Mouse (Mus musculus) CH12F3 (cell line): ENCODE data around the gene Arpp19.

Experiments used
- in situ Hi-C: fragments of 300-500 bp; cut with MboI; formaldehyde crosslinking; loops from 2 replicates; pipeline ENCODE4 v1.14.3; 2020; ENCODE audit warnings: low sequenced_read_pairs

The Arpp19 gene

DNA sequence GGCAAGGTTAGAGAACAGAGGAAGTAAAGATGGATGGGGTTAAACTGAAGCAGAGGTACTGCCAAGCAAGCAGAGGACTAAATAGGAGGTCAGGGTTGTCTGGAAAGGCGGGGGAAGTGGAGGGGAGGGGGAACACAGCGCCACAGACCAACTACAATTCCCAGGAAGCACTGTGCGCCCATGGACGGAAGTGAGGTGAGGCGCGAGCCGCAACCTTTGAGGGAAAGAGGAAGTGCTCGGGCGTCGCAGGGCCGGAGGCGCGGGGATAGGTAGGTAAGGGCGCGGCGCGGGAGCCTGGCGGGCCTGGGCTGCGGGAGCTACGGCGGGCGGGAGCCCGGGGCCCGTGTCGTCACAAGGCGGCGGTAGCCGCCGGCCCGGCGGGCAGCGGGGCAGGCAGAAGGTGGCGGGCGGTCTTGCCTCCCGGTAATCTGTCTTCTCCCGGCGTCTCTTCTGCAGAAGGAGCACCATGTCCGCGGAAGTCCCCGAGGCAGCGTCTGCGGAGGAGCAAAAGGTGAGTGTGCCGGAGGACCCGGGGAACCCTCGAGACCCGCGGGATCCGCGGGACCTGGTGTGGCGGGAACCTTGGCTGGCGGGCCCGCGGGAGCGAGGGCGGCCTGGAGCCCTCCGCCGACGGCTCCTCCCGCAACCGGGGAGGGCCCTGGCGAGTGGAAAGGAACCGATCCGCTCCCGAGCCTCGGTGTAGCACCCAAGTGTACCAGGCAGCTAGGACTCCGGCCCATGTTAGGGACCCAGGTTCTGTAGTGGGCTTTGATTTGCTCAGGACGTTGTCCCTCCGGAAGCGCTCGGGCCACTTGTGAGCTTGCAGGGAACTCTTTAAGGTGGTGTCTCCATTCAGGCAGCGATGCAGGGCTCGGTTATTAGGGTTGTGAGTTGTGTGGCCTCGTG lies at the start of gene Arpp19:
Gene Arpp19 (plus strand): TSS at position 164 of the 906 bp plus-strand sequence.
- in situ Hi-C loops: loop anchor here (25.0 kb wide), 1 partner anchor 400 kb away; the partner anchor contains the start of gene Leo1

DNA sequence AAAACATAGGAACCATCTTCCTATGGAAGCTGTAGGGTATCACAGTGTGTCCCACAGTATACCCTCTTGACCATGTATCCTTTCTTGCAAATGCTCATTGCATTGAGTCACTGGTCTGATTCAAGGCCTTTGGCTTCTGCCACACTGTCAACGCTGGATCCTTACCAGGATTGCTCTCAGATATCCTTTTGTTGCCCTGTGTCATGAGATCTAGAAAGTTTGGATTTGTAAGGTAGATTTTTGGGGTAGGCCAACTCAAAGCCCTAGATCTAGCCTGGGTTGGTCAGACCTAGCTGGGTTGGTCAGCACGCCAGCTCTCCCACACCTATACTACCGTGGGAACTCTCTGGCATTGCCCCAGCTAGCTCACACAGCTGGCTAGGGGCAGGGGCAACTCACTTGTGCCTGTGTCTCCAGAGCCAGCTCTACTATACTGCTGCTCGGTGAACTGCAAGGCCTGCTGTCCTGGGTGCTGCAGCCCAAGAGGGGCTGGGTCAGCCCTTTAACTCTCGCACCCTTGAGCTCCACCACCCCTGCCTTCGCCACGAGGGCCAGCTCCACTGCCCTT lies 48.4 kb upstream of the Arpp19 start:
- in situ Hi-C loops: no loop called here

GRCm38 (mm10) chr9:74989990-74990389 lies 47.4 kb upstream of the Arpp19 start:
- in situ Hi-C loops: no loop called here

DNA sequence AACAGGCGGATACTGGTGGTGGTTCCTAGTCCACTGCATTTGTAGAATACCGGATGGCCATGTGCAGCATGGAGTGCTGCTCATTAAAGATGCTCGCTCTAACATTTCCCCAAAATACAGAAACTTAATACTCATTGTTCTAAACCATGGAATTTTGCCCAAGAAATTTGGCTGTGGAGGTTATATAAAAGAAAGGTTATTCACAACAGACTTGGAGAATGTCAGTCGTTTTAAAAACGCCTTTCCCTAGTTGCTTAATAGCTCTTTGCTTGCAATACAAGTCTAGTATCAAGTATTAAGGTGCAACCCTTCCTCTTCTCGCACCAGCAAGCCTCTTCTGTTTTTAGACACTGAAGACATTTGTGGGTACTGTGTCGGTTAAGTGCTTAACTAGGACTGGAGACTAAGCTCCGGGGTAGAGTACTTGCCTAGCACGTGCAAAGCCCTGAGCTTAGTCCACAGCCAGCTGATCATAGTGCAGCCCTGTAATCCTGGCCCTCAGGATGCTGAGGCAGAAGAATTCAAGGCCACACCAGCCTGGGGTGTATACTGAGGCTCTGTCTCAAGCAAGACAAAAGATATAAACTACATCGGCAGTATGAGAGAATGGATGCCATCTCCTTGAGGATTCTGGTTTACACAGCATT lies 42.7 kb upstream of the Arpp19 start:
- in situ Hi-C loops: no loop called here

DNA sequence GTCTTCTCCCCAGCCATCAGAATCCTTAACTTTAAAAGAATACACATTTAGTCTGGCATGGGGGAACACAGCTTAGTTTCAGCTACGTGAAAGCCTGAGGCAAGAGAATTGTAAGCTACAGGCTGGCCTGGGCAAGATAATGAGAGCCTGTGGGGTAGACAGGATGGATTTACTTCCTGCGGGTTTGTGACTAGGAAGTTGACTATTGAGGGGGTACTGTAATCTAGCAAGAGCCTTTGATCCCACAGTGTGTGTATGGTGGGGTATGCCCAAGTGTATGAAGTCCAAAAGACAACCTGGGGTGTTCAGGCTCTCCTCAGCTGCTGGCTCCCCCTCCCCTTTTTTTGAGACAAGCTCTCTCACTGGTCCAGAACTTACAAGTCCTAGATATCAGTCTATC lies 41.1 kb upstream of the Arpp19 start:
- in situ Hi-C loops: no loop called here

- in situ Hi-C loops: no loop called here
Observed at GRCm38 (mm10) chr9:74997976-74998375, 39.4 kb upstream of the Arpp19 start.

DNA sequence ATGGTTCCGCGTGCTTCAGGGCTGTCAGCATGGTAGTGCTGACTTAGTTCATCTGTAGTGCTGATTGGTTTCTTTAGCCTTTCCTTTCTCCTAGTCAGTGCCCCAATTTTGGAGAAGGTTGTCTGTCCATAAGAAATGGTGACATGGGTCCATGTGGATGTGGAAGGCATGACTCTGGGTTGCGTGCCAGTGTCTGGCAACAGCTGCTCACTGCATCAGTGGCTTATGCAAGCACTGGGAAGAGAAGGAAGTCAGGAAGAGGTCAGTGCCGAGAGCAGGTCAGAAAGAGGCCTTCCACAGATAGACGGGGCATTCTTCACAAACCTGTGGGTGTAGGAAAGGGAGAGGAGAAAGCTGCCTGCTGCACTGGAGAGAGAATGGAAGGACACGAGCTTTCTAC lies 36.4 kb upstream of the Arpp19 start:
- in situ Hi-C loops: no loop called here

DNA sequence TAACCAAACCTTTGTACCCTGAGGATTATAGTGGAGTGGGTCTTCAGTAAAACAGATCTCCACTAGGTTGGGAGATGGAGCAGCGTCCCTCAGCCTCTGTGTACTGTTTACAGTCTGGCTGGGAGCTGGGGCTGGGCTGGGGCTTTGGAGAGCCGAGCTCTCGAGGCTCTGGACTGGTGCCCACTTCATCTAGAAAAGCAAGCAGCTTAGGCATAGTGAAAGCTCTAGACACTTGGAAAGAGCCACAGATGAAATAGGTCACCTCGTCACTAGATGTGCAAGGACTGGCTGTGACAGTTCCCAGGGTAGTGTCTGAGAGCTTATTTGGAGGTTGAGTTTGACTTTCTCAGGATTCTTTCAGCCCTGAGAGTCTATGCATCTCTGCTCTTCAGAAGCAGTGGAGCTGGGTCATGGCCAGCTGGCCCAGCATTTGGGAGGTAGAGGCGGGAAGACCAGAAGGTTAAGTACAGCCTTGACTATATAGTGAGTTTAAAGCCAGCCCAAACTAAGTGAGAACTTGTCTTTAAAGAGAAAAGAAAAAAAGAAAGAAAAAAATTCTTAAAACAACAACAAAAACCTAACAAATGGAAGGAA lies 35.7 kb upstream of the Arpp19 start:
- in situ Hi-C loops: no loop called here

DNA sequence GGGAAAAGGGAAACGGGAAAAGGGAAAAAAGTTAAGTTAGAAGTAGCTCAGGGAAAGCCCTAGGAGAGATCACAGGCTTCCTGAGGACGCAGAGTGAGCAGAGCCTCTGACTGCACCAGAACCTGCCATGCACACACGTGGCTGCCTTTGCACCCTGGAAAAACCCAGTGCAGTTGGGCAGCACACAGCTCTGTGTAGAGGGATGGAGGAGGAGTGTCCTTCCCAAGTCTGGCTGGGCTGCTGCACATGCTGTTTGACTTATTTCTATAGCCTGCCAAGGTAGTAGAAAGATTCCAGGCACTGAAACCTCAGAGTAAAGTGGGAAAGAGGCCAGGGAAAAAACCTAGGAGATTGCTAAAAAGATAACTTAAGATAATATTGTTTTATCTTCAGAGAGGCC lies 35.2 kb upstream of the Arpp19 start:
- in situ Hi-C loops: no loop called here

- in situ Hi-C loops: no loop called here
Observed at GRCm38 (mm10) chr9:75004203-75004602, 33.2 kb upstream of the Arpp19 start.

DNA sequence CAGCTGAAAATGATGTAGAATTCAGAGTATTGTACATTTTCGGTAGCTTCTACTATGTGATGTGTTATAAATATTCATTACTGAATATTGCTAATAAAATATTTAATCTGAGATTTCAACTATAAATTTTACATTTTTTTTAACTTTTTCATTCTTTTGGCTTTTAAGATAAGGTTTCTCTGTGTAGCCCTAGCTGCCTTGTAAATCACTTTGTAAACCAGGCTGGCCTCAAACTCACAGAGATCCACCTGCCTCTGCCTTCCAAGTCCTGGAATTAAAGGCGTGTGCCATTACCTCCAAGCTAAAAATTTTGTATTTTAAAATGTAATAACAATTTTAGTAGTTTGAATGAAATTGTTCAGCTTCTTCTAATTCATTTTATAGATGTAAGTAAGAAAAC lies 20.8 kb upstream of the Arpp19 start:
- in situ Hi-C loops: no loop called here

DNA sequence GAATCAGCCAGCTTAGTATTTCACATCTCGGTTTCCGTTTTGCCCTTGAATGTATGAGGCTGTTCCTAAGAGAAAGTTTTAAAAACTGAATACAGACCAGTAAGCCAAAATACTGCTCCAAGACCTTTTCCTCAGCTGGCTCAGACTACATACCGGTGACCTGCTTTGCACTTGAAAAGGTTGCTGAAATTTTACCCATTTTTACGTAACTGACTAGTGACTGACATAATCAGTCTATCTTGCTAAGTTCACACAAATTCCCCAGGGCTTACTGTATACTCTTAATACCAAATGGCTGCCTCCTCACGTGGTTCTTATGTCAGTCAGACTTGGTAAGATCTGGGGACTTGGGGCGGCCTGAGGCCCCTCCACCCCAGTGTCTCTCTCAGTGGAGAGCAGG lies 18.2 kb upstream of the Arpp19 start:
- in situ Hi-C loops: no loop called here

DNA sequence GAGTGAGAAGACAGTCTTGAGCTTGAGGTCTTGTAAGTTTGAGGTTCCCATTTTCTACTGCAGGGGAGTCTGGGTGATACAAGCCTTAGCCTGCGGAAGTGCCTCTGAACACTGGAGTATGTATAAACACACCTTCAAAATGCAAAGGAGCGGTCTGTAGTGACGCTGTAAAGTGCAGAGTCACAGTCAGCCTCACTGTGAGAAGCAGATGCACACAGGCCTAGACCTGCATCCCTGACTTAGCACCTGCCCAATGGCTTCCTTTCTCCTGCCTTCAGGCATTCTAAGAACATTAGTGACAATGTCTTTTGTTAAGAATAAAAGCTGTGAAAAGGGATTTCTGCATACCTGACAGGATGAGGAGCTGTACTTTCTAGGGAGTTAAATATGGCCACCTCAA lies 17.8 kb upstream of the Arpp19 start:
- in situ Hi-C loops: no loop called here

DNA sequence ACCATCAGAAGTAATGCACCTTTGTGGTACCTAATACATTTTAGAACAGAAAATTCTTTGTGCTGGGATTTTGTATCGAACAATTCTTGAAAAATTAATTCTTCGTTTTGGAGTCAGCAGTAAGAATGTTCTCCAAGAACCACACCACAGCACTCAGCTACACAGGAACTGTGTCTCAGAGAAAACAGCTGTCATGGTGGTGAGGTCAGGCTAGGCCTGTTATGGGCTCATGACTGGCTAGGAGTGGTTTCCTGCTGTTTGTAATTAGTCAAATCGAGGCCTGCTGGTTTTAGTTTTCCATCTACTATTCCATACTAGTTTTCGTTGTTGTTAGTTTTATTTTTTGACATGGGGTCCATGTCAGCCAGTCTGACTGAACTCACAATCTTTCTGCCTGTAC lies 16.9 kb upstream of the Arpp19 start:
- in situ Hi-C loops: loop anchor here (10.0 kb wide), 1 partner anchor 116 kb away; no protein-coding TSS in a partner anchor

GRCm38 (mm10) chr9:75022546-75022945 lies 14.9 kb upstream of the Arpp19 start:
- in situ Hi-C loops: loop anchor here (10.0 kb wide), 1 partner anchor 118 kb away; no protein-coding TSS in a partner anchor

DNA sequence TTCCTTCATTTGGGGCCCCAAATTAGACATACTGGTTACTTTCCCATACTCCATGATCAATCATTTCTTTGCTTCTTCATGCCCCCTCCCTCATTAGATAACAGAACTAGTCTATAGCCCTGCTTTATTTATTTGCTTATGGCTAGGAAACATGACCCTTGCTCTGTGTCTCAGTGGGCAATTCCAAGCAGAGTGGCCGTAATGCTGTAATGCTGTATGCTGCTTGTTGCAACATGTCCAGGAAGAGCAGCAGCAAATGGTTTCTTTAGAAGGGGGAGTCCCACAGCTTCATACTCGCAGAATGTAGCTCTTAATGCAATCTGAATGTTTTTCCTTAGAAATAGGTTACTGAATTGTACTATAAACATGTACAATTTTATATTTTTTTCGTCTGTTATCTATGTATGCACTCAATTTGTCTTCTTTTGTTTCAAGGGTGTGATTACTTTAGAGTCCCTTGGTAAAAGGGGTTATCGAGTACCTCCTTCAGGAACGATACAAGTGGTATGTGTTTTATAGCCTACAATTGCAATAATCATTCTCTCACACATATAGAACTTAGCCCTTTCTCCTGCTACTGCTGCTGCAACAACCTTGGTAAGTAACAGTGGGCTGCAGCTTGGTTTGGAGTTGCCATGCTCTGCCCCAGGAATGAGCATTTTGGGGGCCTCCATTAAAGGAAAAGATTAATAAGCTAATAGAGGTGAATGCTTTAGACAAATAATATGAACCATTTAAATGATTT lies 14.1 kb upstream of the Arpp19 start:
- in situ Hi-C loops: loop anchor here (10.0 kb wide), 1 partner anchor 119 kb away; no protein-coding TSS in a partner anchor

- in situ Hi-C loops: loop anchor here (10.0 kb wide), 1 partner anchor 119 kb away; no protein-coding TSS in a partner anchor
Observed at GRCm38 (mm10) chr9:75024089-75024488, 13.3 kb upstream of the Arpp19 start.

- in situ Hi-C loops: loop anchor here (10.0 to 25.0 kb wide), 2 partner anchors 121 to 412 kb away; partner anchors contain the start of gene Leo1
Observed at GRCm38 (mm10) chr9:75025689-75026088, 11.7 kb upstream of the Arpp19 start.

GRCm38 (mm10) chr9:75032408-75032807 lies 5.0 kb upstream of the Arpp19 start:
- in situ Hi-C loops: loop anchor here (25.0 kb wide), 1 partner anchor 405 kb away; the partner anchor contains the start of gene Leo1

- in situ Hi-C loops: loop anchor here (25.0 kb wide), 1 partner anchor 404 kb away; the partner anchor contains the start of gene Leo1
Observed at GRCm38 (mm10) chr9:75033141-75033540, 4.3 kb upstream of the Arpp19 start.
